Mouse (Mus musculus): Measurements from ENCODE around the gene Hist3h2ba.

The Hist3h2ba gene

GRCm38 (mm10) chr11:58948542-58949479 is at the start of gene Hist3h2ba:
Hist3h2ba (plus strand) TSS chr11:58948920.
- DNase-seq (ENCODE audit: low spot score), result peak; percentile 68

- DNase-seq (ENCODE audit: low spot score), result no peak
Measured at GRCm38 (mm10) chr11:58901080-58901479, 47.6 kb upstream of the Hist3h2ba start.

- DNase-seq (ENCODE audit: low spot score), result peak; percentile 97
Measured at GRCm38 (mm10) chr11:58903511-58904409, 45.0 kb upstream of the Hist3h2ba start, which contains the start of gene Zfp39. Zfp39 (minus strand) TSS chr11:58904225.

GRCm38 (mm10) chr11:58904410-58904718 is 44.4 kb upstream of the Hist3h2ba start:
- no peak for DNase-seq (ENCODE audit: low spot score)

GRCm38 (mm10) chr11:58904838-58905237 is 43.9 kb upstream of the Hist3h2ba start:
- DNase-seq (ENCODE audit: low spot score), result peak; percentile 48

- DNase-seq (ENCODE audit: low spot score), result no peak
Measured at GRCm38 (mm10) chr11:58913776-58914175, 34.9 kb upstream of the Hist3h2ba start.

- peak; percentile 28 for DNase-seq (ENCODE audit: low spot score)
Measured at GRCm38 (mm10) chr11:58914461-58915028, 34.2 kb upstream of the Hist3h2ba start.

- DNase-seq (ENCODE audit: low spot score), result peak; percentile 61
Measured at GRCm38 (mm10) chr11:58916879-58917744, 31.6 kb upstream of the Hist3h2ba start.

GRCm38 (mm10) chr11:58917745-58918366 is 30.9 kb upstream of the Hist3h2ba start, which contains the start of gene Btnl10:
Btnl10 (plus strand) TSS chr11:58917908.
- no peak for DNase-seq (ENCODE audit: low spot score)

GRCm38 (mm10) chr11:58918759-58919158 is 30.0 kb upstream of the Hist3h2ba start:
- no peak for DNase-seq (ENCODE audit: low spot score)

GRCm38 (mm10) chr11:58922420-58922819 is 26.3 kb upstream of the Hist3h2ba start:
- DNase-seq (ENCODE audit: low spot score), result no peak

GRCm38 (mm10) chr11:58926651-58927050 is 22.1 kb upstream of the Hist3h2ba start:
- DNase-seq (ENCODE audit: low spot score), result no peak

GRCm38 (mm10) chr11:58927053-58927452 is 21.7 kb upstream of the Hist3h2ba start:
- DNase-seq (ENCODE audit: low spot score), result no peak

- peak; percentile 75 for DNase-seq (ENCODE audit: low spot score)
Measured at GRCm38 (mm10) chr11:58927790-58928651, 20.7 kb upstream of the Hist3h2ba start.

GRCm38 (mm10) chr11:58929055-58929454 is 19.7 kb upstream of the Hist3h2ba start:
- no peak for DNase-seq (ENCODE audit: low spot score)

- no peak for DNase-seq (ENCODE audit: low spot score)
Measured at GRCm38 (mm10) chr11:58929641-58930040, 19.1 kb upstream of the Hist3h2ba start.

GRCm38 (mm10) chr11:58930254-58930653 is 18.5 kb upstream of the Hist3h2ba start:
- DNase-seq (ENCODE audit: low spot score), result no peak

GRCm38 (mm10) chr11:58931576-58931975 is 17.1 kb upstream of the Hist3h2ba start:
- no peak for DNase-seq (ENCODE audit: low spot score)

GRCm38 (mm10) chr11:58937909-58938308 is 10.8 kb upstream of the Hist3h2ba start:
- DNase-seq (ENCODE audit: low spot score), result no peak

Data from lung, postnatal 25 days (tissue).